Mouse (Mus musculus) hematopoietic stem cell, adult 5-6 weeks (primary cell): Measurements from ENCODE around the gene Rpap1. TPM values are rescaled to one million over a fixed set of nuclear protein-coding genes. Genes with fewer than 3 reads are reported as not detected.

Experiments
- ATAC-seq, 2 experiments: fragments of 125-278 bp in 1 of 2; replicated peaks in 1 of 2; 2 replicates each; pipeline ENCODE4 v1.8.0; 2016 to 2017; ENCODE audit warnings: inconsistent platforms in 2 of 2, mild to moderate bottlenecking in 2 of 2, moderate number of reproducible peaks in 2 of 2, low read depth in 1 of 2, moderate TSS enrichment in 1 of 2; ENCODE audit not compliant: low FRiP score in 2 of 2, poor library complexity in 2 of 2, severe bottlenecking in 2 of 2, insufficient read depth in 1 of 2, low TSS enrichment in 1 of 2
- total RNA-seq: library from RNA; stranded (forward); fragments of 172-1452, 232-1000 nt; gene quantifications from 2 replicates; pipeline ENCODE4 v1.2.3, GENCODE M21; 2017

Gene Rpap1
- total RNA-seq, 1 experiment from 2014 or later: 10.5 TPM

DNA sequence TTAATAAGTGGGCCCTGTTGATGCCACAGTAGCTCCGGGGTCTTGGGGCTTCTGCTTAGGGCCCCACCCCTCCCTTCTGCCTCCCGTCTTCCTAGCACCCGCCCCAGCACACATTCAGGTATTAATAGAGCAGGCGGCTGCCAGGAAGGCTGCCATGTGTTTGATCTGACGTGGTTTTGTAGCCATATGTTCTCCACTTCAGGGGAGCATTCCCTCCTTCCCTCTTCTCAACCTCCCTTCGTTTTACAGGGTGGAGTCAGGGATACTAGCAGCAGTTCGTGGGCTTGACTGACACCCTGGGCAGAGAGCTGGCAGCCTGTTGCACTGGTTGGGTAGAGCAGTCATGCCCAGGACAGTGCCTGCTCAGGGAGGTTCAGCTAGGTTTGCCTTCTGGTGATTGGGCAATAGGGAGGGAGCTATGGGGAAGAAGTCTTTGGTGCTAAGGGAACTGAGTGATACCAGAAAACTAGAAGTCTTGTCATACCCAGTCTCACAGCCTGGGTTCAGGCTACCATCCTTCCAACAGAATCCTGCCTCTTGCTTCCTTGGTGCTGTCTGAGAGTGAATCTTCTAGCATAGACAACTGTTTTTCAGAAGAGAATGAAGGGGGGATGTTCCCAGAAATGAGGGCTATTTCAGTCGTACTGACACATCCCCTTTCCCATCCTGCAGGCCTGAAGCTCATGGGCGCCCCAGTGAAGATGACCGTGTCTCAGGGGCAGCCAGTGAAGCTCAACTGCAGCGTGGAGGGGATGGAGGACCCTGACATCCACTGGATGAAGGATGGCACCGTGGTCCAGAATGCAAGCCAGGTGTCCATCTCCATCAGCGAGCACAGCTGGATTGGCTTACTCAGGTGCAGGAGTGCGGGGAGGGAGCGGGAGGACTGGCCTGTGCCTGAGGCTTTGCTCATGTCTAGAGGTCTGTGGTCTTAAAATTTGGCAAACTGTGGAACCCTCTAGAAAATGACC lies 13.8 kb upstream of the Rpap1 start:
- ATAC-seq: no peak; a peak in 1 of 4 replicates

DNA sequence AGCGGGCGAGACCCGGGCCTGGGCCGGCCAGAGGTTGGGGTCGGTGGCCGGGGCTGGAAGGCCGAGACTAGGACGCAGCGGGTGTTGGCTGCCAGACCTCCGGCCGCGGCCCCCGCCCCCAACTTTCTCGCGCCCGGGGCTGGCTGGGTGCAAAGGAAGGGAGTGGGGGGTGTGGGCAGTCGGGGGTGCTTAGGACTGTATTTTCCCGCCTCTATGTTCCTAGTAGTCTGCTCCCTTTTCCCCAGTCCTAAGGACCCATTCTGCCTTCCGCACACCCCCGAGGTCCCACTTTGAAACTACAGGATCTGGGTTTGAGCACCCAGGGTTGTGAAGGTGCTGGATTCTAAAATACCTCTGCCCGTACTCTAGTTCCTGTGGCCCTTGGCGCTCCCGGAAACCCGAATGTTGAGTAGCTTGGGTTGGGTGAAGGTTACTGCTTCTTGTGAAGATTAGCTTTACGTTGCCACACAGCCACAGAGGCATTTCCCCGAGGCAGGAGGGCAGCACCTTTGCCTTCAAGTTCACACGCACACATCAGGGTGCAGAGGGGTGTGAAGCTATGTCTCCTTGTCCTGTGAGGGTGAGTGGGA lies 12.7 kb upstream of the Rpap1 start:
- ATAC-seq: no peak

GRCm38 (mm10) chr2:119799181-119799960 lies 12.0 kb upstream of the Rpap1 start:
- no peak for ATAC-seq

- ATAC-seq: peak; percentile 23 to 29; a peak in 1 of 4 replicates
These were observed 11.1 kb upstream of the Rpap1 start for GRCm38 (mm10) chr2:119798246-119798927.

- no peak for ATAC-seq
These were observed 10.0 kb upstream of the Rpap1 start, which contains the start of gene Tyro3 for GRCm38 (mm10) chr2:119797279-119797783. Gene Tyro3, plus strand, starts transcription at chr2:119797733.

- no peak for ATAC-seq
These were observed 2.7 kb upstream of the Rpap1 start for GRCm38 (mm10) chr2:119789996-119790395.

- ATAC-seq: no peak
These were observed 20.1 kb downstream of the Rpap1 start for GRCm38 (mm10) chr2:119767246-119767645.

DNA sequence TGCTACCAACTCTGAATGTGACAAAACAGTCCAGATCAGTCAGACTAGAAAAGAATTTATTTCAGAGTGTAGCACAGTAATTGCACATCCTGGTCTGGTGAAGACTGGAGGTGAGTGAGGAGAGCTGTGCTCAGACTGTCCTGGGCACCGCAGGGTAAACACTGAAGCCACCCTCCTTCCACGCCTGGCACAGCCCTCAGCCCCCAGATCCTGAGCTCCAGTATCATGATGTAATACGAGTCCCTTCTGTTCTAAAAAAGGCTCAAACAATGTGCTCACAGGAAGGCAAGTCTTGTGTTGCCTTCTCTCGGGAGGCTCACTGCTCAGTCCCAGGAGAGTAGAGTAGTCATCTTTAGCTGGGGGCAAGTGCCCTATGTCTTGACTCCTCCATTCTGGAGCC lies 23.4 kb downstream of the Rpap1 start:
- ATAC-seq: no peak

GRCm38 (mm10) chr2:119762276-119762675 lies 25.1 kb downstream of the Rpap1 start:
- no peak for ATAC-seq

DNA sequence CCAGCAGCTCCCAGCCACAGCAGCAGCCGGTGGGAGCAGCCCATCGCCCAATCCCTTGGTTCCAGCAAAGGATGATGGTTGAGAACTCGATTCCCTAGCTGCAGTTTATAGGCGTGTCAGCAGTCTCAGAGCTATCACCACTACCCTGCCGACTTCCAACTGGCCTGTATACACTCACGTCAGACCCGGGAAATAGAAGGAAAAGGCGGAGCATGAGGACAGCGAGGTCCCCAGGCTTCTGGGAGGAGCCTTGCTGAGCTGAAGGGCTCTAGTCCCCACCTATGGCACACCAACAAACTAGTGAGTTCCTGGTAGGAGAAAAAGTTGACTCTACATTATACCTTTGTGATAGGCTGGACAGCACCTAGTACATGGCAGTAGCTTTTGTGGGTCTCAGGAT lies 27.1 kb downstream of the Rpap1 start, which contains the start of gene Ltk:
TSS of gene Ltk (minus strand) at position 181 of the 400 bp plus-strand sequence.
- ATAC-seq: no peak

DNA sequence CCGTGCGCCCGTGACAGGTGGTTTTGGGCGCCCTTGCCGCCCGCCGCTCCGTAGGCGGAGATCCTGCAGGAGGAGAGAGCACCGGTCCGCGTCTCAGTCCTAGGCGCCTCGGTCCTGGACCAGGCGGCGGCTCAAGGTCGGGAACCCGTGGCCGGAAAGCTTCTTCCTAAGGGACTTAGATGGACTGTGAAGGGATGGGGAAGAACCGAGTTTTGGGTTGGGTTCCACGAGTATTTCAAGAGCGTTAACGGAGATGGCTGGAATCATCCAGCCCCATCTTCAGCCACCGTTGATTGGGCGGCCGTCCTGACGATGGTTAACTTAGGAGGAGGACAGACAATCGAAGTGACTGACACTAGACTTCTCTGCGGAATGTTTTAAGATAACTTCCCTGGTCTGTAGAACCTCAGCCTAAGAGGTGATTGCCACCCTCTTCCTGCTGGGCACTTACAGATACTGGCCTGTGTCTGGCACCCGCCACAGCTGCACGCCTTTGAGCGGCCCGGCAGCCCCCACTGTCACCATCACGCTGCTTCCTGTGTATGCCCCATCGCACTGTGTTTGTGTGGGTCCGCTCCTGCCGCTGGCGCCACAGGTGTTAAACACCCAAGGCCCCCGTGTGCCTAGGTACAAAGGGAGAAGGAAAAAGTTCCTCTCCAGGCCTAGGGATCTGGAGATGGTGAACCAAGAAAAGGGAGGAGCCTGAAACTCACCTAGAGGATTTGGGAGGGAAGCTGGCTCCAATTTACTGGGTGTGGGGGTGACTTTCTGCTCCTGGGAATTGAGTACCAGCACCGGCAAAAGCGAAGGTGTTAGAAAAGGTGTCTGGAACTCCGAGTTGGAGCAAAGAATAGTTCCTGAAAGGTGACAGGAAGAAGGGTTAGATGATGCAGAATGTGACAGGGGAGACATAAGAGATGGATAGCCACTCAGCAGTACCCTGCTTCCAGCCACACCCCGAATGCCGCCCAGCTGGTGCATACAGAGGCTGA lies 28.2 kb downstream of the Rpap1 start:
- peak; percentile 18 to 46; a peak in 2 of 4 replicates for ATAC-seq

GRCm38 (mm10) chr2:119758101-119758843 lies 29.1 kb downstream of the Rpap1 start:
- ATAC-seq: peak in 1 of 2 experiments; percentile 11; a peak in 1 of 4 replicates

- no peak for ATAC-seq
These were observed 29.7 kb downstream of the Rpap1 start for GRCm38 (mm10) chr2:119757601-119758100.

DNA sequence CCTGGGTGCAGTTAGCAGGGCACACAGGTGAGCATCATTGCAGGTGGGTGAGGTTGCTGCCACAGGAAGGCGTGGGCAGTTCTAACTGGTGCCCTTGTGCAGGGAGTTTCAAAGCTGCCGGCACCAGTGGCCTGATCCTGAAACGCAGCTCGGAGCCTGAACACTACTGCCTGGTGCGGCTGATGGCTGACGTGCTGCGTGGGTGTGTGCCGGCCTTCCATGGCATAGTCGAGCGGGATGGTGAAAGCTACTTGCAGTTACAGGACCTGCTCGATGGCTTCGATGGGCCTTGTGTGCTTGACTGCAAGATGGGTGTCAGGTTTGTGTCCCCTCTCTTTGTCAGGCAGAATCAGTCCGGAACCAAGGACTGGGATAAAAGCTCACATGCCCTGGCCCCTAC lies 38.1 kb downstream of the Rpap1 start:
- ATAC-seq: no peak

DNA sequence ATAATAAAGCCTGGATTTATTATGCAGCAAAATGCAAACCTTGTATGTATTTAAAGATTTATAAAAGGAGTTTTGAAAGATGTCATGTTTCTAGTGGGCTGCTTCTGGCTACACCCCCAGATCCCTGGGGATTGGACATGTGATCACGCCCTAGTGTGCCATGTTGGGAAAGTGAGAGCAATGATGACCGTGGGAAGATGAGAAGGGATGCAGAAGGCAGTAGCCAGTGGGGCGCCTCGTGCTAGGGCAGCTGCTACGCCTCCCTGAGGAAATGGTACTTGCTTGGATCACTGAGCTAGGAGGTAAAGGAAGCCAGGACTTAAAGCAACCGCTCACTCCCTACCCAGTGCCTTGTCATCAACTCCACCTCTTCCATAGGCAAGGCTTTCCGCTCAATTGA lies 39.8 kb downstream of the Rpap1 start:
- no peak for ATAC-seq
